Mouse (Mus musculus) MEL-GATA-1-ER (cell line): ENCODE data around the gene Med16.
"Not testable (repeated sequence)": the region's sequence is repeated elsewhere in the genome, so short reads cannot be mapped to it uniquely, and the experiment has no call there.

Experiments used
- DNase-seq: peaks from one replicate; pipeline ENCODE4 v3.0.0-alpha.2; 2012; ENCODE audit warnings: low read depth; ENCODE audit errors: extremely low read depth

The Med16 gene

DNA sequence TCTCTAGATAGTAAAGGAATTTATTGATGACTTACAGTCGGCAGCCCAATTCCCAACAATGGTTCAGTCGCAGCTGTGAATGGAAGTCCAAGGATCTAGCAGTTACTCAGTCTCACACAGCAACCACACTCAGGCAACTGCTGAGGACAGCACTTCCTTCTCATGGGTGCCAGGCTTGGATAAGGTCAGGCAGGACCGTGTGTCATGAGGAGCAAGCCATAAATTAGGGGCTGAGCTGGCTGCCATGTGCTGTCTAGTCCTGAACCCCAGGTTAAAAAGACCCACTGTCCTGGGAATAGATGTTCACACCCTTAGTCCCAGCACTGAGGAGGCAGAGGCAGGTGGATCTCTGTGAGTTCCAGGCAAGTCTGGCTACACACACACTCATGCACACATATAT is 23.8 kb downstream of the Med16 start:
- not testable (repeated sequence) for DNase-seq

DNA sequence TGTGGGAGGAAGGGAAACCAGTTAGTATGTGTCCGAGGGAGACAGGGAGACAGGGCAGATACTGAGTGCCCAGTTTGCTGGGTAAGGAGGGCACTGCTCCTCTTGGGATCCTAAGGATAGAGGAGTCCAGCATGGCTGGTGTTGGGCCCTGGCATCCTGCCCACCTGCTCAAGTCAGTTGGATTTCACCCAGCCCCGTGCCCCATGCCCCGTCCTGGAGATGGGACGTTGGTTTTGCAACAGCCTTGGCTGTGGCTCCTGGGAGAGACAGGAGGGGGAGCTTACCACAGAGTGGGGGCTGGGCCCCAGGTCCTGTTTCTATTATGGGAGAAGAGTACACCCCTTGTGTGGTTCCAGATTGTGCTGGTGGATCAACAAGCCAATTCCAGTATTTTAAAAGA is 24.3 kb downstream of the Med16 start:
- no peak for DNase-seq

DNA sequence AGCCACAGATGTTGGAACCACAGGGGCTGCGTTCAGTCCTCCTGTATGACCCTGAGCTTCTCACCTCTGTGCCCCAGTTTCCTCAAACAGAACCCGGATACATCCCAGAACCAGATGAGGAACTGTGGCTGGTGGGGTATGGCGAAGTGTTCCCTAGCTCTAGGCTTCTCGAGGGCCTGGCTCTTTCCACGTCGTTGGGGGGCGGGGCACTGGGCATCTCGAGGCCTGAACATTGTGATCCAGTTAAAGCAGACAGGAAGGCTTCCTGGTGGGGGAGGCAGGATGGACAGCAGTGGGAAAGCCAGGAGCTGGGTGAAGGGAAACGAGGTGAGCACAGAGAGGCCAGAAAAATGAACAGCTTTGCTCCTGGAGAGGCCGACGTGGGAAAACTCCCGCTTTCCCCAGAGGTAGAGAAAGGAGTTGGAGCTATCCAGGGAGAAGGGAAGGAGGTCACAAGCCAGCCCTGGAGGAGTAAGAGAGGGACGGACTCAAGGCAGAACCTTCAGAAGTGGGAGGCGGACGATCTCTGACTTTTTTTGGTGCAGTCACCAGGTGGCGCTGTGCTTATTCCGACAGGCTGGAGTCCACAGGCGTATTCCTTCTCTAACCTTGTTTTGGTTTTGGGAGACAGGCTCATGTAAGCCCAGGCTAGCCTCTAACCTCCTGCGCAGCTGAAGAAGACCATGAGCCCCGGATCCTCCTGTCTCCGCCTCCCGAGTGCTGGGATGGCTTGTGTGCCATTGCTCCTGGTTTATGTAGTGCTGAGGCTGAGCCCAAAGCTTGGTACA is 25.2 kb downstream of the Med16 start:
- DNase-seq, result no peak

DNA sequence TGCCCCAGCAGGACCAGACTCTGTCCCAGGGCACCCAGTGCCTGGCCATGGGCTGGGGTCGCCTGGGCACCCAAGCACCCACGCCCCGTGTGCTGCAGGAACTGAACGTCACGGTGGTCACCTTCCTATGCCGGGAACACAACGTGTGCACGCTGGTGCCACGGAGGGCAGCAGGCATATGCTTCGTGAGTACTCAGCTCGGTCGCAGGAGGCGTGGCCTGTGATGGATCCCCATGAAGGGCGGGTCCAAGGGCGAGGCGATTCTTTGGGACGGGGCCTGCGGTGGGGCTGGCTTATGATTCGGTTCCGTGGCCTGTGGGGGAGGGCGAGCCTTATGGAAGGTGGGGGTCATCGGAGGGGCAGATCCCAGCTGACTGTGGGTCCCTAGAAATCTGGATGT is 26.7 kb downstream of the Med16 start:
- no peak for DNase-seq

DNA sequence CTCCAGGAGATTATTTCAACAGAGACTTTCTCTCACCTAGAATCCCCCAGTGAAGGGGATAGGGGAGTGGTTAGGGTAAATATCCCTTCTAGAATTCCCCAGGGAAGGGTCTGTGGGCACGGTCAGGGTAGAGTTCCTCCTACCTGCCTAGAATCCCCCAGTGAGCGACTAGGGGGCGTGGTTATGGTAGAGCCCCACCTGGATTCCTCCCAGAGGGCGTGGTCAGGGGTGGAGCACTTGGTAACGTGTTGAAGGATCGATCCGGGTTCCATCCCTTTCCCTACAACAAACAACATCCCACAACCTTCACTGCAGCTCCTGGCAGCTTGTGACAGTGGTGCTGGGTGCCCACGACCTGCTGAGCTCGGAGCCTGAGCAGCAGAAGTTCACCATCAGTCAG is 28.0 kb downstream of the Med16 start:
- no peak for DNase-seq

DNA sequence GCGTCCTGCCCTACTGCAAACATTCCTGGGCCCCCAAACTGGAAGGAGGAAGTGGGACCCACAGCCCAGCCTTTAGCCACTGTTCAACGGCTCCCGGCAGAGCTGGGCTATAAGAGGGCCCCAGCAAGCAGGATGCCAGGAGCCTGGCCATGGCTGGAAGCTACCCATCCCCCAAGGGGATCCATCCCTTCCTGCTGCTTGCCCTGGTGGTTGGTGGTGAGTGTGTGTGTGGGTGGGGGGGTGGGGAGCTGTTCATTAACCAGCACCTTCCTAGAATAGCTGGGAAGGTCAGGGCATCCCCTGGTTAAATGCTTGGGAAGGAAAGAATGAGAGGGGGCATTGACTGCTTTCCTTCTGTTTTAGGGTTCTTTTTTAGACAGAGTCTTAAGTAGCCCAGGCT is 29.2 kb downstream of the Med16 start:
- DNase-seq, result no peak

DNA sequence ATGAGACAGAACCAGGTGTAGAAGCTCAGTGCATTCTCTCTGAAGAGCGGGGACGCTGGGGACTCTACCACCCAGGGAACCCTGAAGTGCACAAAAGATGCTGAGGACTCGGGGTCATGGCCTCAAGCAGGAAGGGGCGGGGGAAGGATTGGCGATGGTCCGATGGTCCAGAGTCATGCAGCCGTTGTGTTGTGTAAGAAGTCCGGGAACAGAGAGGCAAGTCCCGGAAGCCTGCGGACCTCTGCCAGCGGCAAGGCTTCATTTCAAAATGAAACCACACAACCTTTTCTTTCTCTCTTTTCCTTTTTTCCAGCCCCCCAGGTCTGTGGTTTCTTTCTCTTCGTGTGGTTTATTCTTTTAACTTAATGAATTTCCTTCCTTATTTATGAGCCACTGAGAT is 31.0 kb downstream of the Med16 start:
- no peak for DNase-seq

DNA sequence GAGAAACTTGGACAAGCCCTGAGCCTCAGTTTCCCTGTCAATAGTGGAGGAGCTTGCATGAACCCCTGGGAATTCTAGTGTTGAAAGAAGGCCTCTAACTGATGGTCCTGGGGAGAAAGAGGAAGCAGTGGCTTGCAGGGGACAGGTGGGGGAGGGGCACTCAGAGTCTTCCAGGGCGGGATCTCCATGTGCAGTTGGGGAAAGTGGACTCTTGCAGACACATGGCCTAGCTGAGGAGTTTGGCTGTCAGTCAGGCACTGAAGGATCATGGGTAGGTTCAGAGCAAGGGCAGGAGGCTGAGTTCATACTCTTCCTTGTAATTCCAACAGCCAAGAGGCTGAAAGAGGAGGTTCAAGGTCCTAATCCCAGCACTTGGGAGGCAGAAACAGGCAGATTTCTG is 31.5 kb downstream of the Med16 start:
- peak; percentile 79 for DNase-seq

DNA sequence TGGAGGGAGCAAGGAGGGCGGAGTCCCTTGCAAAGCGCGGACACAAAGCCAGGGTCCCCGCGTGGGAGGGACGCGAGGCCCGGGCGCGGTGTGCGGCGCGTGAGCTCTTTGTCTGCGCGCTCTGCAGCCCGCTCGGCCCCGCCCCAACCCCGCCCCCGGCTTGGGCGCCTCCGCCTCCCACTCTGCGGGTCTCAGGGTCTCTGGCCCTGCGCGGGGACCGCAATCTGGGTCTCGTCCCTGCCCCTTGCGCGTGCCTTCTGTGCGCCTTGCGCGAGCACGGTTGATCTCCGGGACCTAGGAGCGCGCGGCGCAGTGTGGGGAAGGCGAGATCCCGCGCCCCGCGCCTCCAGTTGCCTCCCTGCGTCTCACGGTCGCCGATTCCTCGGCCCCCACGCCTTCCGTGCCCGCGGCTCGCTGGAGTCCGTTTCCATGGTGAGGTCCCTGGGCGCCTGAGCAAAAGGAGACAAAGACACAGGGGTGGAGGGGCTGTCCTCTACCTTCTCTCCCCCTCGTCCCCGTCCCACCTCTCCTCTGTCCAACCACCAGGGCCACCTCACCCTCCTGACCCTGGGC is 34.3 kb downstream of the Med16 start, which contains the start of the genes Prtn3 and Plppr3:
Gene Prtn3, plus strand, starts transcription at position 187 of the 573 bp plus-strand sequence.
Gene Plppr3, minus strand, starts transcription at position 345 of the 573 bp plus-strand sequence.
- DNase-seq, result no peak

DNA sequence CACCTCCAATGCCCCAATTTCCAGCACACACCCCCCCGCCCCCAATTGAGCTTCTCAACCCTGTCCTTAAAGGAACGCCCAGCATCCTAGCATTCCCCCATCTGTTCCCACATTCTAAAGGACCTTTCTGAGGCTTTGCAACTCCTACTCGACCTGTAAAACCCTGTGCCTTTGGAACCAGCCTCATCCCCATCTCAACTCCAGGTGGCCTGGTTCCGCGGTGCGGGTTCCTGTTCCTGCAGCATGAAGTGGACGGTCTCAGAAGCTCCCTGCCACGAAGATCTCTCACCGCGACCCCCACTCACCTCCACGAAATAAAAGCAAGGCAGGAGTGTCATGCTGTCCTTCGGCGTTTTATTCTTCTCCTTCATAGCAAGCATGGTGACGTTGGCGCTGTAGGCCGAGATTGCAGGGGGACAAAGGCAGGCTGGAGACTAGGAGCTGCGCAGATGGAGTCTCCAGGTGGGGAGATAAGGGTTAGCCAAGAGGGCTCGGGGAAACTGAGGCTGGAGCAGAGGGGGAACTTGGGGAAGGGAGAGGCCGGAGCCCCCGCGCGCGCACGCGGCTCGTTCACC is 34.9 kb downstream of the Med16 start:
- no peak for DNase-seq

DNA sequence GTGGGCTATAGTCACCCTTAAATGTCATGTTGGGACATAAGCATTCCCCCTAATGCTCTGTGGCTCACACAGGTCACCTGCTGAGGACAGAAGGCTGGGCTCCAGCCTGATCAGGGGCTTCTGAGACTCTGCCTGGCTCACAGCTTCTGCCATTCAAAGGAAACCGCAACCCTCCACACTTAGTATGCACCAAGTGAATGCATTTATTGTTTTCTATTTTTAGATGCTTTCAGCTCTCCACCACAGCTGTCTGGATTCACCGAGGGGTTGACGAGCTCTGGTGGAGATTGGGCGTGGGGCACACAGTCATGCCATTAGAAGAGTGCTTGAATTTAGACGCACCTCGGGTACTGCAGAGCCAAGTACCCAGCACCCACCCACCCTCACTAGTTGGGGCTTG is 35.4 kb downstream of the Med16 start:
- DNase-seq, result no peak

DNA sequence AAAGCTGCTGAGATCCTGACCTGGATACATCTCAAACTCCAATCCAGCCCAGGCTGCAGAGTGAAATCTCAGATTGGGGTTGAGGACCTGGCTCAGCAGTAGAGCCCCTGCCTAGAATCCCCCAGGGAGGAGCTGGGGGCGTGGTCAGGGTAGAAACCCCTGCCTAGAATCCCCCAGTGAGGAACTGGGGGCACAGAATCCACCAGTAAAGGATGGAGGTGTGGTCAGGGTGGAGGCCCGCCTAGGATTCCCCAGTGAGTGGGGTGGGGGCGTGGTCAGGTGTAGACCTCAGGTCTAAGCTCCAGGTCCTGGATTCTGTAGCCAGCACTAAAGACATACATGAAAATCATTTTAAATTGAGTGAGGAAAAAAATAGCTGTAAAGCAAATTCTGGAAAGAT is 35.9 kb downstream of the Med16 start:
- no peak for DNase-seq

DNA sequence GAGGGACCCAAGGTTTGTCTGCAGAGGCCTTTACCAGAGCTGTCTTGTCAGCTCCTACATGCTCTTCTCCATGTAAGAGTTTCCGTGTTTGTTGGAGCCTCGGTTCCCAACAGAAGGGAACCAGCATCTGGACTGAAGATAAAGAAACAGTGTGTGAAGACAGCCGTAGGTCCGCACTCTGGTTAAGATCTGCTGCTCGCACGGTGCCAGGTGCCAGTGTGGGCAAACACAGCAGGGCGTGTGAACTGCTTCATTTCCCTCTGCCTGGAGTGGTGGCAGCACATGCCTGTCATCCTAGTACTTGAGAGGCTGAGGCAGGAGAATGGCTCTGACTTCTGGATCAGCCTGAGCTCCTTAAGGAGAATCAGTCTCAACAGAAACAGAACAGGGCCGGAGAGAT is 36.9 kb downstream of the Med16 start:
- no peak for DNase-seq

DNA sequence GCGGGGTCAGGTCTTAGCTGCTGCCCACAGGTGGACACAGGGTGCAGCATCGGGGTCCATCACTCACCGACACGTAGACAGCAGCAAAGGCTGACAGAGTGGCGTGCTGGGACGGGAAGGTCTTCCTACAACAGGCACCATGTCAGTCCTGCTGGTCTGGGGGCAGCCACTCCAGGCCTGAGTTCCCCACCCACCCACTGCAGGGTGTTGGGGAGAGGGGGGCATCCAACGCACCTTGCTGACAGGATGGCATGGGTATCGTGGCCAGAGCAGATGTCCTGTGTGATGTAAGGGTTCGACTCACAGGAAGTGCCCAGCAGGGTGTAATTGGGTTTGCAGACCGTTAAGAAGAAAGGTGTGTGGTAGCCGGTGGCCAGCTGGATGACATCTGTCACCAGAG is 42.1 kb downstream of the Med16 start:
- DNase-seq, result no peak

DNA sequence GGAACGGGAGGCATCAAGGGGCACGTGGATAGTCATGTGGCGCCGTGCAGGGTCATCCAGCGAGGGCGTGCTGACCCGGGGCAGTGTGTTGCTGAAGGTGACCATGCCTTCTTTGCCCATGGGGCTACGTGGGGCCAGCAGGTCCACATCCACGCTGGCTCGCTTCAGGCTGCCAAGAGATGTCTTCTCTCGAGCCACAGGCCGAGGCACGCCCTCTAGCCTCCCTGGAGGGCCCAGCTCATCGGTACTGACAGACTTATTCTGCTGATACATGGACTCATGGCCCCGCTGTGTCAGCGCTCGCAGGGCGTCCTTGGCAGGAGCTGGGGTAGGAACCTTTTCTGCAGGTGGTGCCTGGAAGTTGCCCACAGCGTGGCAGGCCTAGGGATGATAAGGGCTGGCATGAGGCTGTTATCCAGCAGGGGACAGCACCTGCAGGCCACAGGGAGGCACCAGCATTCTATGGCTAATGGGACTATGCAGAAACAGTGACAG is 42.9 kb downstream of the Med16 start:
- DNase-seq, result no peak

DNA sequence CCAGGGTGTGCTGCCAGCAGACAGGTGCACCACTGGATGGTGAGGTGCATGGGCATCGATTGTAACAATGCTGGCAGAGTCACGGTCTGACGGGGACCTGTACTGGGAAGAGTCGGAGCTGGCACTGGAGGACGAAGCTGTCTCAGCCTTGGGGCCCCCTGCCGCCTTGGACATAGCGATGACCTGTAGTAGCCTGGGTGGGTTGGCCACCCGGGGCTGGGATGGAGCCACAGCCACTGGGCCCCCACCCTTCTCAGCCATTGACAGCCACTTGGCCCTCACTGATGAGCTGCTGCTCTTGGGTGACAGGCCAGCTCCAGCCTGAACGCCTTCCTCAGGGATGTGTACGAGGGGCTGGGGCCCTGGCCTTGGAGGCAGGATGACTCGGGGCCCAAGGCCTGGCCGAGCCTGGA is 43.5 kb downstream of the Med16 start:
- DNase-seq, result no peak

DNA sequence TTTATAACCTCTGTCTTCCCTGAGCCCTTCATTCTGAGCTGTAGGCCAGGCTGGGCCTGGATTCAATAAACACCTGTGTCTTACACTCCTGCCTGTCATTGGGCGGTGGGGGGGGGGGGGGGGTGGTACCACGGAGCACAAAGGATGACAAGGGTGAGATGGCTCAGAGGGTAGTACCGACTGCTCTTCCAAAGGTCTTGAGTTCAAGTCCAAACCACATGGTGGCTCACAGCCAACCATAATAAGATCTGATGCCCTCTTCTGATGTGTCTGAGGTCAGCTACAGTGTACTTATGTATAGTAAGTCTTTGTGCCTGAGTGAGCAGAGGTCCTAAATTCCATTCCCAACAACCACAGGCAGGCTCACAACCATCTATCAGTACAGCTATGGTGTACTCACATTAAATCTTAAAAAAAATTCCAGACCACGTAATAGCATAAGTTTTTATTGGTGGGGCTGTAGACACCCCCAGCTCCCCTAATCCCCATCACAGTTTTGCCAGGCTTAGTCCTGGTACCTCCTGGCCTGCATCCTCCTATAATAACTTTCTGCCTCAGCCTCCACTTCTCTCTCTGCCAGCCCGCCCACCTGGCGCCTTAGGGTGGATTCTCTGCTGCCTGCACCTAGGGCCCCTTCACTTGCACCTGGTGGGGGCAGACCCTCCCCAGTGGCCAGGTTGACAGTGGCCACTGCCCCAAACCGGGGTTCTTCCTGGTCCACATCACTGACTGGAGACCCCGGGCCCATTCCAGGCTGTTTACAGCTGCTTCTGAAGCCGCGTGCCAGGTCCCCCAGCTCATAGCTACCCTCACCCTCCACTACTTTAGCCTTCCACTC is 44.2 kb downstream of the Med16 start:
- DNase-seq, result no peak

DNA sequence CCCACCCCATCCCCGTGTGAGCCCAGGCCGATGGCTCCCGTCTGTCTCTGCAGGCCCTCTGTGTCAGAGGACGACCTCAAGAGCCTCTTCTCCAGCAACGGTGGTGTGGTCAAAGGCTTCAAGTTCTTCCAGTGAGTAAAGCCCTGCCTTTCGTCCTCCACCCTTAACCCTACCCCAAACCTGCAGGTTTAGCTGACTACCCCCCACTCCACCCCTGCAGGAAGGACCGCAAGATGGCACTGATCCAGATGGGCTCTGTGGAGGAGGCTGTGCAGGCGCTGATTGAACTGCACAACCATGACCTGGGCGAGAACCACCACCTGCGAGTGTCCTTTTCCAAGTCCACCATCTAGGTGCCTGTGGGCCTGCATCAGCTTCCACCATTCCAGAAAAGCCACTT is 45.8 kb downstream of the Med16 start:
- no peak for DNase-seq

DNA sequence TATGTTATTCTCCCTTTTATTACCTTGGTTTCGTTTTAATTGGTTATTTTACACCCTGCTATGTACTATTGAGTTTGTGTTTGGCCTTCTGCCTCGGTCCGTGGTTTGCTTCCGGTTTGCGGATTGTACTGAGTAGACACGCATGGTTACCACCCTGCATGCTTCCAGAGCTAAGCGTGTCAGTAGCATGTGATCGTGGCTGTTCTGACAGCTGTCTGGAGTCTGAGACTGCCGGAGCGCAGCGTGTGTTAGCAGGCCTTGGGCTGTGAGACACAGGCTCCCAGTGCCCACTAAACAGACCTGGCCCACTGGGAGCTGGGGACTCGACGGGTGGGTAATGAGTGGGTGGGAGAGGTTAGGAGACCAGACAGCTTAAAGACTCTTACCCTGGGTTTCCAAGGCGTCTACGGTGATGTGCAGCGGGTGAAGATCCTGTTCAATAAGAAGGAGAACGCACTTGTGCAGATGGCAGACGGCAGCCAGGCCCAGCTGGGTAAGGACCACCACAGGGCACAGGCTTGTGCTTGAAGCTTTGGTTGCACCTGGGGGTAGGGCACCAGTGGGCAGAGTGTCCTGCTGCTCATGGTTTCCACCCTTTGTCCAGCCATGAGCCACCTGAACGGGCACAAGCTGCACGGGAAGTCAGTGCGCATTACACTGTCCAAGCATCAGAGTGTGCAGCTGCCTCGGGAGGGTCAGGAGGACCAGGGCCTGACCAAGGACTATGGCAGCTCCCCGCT is 46.5 kb downstream of the Med16 start:
- DNase-seq, result no peak

DNA sequence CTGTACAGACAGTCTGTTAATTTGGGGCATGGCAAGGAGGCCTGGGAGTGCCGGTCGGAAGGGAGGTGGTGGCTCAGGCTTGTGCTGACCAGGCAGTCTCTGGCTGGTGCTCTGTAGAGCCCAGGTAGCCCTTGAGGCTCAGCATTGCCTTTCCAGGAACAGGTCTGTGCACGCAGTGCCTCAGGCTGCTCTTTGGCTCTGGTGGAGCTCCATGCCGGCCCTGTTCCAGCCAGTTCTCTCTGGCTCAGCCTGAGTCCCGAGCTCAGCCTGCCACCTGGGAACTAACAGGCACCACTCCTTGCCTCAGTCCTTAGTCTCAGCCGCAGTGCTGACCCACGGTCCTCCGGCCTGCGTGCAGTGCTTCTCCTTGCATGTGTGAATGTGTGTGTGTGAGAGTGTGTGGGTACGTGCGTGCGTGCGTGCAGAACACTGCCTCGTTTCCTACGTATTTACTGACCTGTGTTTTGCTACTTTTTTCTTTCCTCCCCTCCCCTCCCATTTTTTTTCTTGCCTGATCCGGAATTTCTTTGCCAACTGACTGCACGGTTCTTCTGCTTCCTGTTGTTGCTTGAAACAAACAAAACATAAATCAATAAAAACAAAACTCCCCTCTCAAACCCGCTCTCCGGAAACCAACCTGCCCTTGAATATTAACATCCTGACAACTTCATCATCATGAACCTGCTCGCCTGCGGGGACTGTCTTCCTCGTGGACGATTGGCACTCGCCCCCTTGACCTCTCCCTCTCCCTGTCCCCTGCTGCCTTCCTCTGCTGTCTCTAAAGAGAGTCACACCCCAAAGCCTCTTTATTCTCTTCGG is 47.3 kb downstream of the Med16 start:
- no peak for DNase-seq
